Mouse (Mus musculus) CH12.LX (cell line): Measurements from ENCODE around the gene Lrrc20.

Experiments
- CTCF ChIP-seq, 2 experiments: IDR thresholded peaks in 1 of 2; conservative IDR thresholded peaks in 1 of 2; 2 replicates each; pipeline ENCODE4 v1.5.1; 2011 to 2012; ENCODE audit warnings: low read depth in 2 of 2, low read length in 2 of 2, improper control_type of control experiment in 1 of 2, inconsistent platforms in 1 of 2, mild to moderate bottlenecking in 1 of 2, moderate library complexity in 1 of 2
- ELF1 ChIP-seq: IDR thresholded peaks from 2 replicates; pipeline ENCODE4 v1.6.1; 2014; ENCODE audit warnings: low read depth, mild to moderate bottlenecking, inconsistent platforms, low read length, improper control_type of control experiment
- EP300 ChIP-seq: IDR thresholded peaks from 2 replicates; pipeline ENCODE4 v1.6.1; 2011; ENCODE audit warnings: low read length, improper control_type of control experiment
- ETS1 ChIP-seq: conservative IDR thresholded peaks from 2 replicates; pipeline ENCODE4 v1.6.1; 2012; ENCODE audit warnings: low read depth, mild to moderate bottlenecking, inconsistent platforms, low read length, improper control_type of control experiment, moderate library complexity
- IRF4 ChIP-seq: IDR thresholded peaks from 2 replicates; pipeline ENCODE4 v1.6.1; 2014; ENCODE audit warnings: low read depth, mild to moderate bottlenecking, inconsistent platforms, low read length, improper control_type of control experiment
- KAT2A ChIP-seq: IDR thresholded peaks from 2 replicates; pipeline ENCODE4 v1.6.1; 2012; ENCODE audit warnings: low read length, improper control_type of control experiment, inconsistent platforms; ENCODE audit not compliant: insufficient replicate concordance
- POLR2A ChIP-seq: IDR thresholded peaks from 2 replicates; pipeline ENCODE4 v1.6.1; 2011; ENCODE audit warnings: low read depth, mild to moderate bottlenecking, improper control_type of control experiment, low read length
- TBP ChIP-seq: conservative IDR thresholded peaks from 2 replicates; pipeline ENCODE4 v1.6.1; 2011; ENCODE audit warnings: low read depth, low read length, improper control_type of control experiment

DNA sequence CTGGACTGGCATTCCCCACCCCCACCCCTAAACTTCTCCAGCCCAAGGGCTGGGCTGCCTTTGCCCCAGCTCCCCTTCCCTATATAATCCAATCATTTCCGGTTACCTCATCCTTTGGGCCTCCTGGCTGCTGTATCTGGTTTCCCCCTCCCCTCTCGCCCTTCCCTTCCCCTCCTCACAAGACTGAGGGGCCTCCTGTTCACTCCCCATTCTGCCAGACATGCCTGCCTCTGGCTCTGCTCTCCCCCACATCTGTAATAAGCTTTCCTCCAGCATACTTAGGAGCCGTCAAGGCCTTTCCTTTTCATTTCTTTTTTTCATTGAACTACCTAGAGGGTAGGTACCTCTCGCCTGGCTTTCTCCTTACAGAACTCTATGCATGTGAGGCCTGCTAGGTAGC lies 19.9 kb downstream of the Lrrc20 start:
- TF ChIP-seq EP300: no peak
- TF ChIP-seq KAT2A: no peak
- TF ChIP-seq ETS1: no peak
- TF ChIP-seq POLR2A: no peak
- TF ChIP-seq ELF1: no peak
- no peak for TF ChIP-seq TBP
- TF ChIP-seq CTCF (conservative IDR thresholded peaks at IDR 0.05 in 1 of 2, IDR thresholded peaks at IDR 0.05 in 1 of 2; ENCODE audit: low read depth in 2 of 2, low read length in 2 of 2): no peak
- no peak for TF ChIP-seq IRF4
